Mouse (Mus musculus) liver (tissue): ENCODE measurements around the gene Gm33543.
A peak's percentile ranks its signal among the peaks of the same experiment; 100 is the strongest.

Experiments
- DNase-seq: peaks from one replicate; pipeline ENCODE4 v3.0.0-alpha.2; 2020; ENCODE audit warnings: mixed read lengths

The Gm33543 gene

DNA sequence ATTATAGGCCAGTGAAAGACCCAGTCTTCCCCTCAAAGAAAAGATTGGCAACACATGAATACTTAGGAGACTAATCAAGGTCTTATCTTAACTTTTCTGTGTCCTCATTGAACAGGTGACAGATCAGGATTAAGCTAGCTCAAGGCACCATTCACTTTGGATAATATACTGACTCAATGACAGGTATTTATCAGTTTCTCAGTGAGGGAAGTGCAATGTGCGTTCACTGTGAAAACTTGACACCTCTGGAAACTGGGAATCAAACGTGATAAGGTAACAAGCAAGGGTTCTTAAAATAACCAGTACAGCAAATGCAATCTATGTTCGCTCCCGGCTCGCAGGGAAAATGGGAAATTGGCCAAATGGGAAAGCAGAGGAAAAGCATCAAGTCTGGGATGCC is 11.8 kb downstream of the Gm33543 start:
- no peak for DNase-seq

DNA sequence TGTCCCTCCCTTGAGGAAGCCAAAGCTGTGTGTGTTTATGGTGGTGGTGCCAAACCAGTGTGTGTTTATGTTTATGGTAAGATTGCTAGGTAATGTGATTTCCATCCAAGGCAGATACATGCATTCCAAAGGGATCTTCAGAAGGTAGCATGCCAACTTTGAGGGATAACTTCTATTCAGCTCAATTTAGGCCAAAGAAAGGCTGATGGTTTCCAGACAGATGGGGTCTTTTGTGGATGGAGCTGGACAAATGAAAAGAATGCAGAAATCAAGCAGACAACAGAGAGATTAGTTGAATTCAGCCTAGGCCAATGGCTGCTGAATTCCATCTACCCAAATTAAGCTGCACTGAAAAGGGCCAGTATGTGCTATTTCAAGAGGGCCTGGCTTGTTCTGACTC is 13.3 kb downstream of the Gm33543 start:
- no peak for DNase-seq

DNA sequence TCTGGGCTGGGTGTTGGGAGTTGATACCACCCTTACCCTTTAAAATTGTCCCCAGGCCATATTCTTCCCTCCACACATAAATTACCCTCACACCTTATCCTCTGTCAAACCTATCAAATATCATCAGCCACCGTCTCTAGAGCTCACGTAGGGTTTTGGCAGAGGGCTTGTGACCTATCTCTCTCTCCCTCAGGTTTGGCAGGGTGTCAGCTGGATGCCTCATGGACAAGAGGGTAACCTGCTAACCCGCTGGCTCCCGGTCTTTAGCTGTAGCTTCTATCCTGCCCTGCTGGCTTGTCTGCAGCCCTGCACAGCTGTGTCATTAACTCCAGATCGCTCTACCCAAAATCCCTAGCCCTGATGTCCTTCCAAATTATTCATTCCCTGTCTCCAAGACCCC is 14.4 kb downstream of the Gm33543 start:
- DNase-seq: no peak

DNA sequence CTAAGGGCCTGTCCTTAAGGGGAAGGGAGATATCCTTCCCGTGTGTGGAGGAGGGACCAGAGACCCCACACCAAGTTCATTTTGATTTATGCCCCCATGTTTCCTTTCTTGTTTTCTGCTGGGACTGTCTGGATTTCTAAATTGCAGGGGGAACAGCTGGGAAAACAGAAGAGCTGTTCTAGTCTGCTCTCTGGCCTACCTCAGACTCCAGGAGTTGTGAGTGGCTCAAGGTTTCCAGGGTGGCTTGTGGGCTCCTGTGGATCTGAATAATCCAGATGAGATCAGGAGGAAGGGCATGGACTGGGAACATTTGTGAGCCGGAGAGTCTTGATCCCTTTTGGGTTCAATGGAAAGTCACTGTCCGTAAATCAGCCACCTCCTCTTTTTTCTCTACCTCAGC is 17.1 kb downstream of the Gm33543 start:
- no peak for DNase-seq

DNA sequence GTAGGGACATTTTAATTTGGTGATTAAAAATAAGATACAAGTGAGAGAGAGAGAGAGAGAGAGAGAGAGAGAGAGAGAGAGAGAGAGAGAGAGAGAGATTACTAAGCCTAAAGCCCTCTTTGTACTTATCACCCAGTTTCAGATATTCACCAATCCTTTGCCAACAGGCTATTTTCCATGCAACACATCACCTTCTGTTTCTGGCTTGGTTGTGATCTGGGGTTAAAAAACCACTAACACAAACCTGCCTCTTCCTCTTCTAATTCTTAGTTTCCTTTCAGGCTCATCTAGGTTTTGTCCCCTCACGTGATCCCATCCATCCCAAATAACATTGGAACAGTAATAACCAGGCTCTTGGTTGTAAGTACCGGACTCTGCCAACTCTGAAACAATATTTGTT is 24.2 kb downstream of the Gm33543 start:
- DNase-seq: no peak

DNA sequence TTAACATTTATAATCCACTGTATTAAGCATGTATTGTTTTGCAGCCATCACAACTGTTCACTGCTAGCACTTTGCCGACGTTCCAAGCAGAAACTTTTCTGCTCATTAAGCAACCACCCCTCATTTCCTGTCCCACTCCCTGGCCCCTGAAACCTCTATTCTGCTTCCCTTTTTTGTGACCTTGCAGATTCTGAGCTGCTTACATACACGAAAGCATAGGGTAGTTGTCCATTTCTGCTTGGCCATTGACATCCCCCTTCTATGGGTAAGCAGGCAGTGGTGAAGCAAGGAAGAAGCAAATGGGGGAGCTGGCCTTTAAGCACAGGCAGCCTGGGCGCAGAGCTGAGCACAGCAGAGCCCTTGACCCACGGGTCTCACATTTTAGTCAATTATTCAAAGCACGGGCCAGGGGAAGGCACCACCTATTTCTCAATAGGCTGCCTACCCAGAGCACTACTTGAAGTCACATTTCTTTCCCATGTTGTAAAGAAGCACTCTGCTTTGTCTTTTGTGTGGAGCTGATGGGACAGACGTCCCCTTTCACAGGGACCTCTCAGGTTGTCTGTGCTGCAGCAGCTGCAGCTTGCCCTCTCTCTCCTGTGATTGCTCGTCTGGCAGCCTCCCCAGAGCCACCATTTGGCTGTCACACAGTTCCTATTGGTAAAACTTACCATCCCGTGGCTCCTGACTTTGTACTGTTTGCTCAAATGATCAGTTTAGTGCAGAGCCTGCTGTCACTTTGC is 25.1 kb downstream of the Gm33543 start:
- peak; percentile 7 for DNase-seq

DNA sequence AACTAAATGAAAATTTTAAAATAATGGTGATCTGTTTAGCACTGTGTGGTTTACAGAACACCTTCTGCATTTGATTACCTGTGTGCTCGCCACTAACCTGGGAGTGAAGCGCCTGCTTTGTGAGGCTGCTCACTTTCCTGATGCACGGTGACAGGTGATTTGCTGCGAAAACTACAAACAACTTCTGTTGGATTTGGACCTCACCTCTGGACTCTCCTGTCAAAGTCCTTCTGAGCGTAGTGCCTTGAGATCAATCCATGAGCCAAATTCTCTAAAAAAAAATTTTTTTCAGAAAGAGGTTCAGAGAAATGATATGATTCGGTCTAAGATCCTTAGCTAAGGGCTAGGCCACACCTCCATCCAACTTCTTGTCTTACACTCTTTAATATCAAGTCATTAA is 28.4 kb downstream of the Gm33543 start:
- DNase-seq: no peak

DNA sequence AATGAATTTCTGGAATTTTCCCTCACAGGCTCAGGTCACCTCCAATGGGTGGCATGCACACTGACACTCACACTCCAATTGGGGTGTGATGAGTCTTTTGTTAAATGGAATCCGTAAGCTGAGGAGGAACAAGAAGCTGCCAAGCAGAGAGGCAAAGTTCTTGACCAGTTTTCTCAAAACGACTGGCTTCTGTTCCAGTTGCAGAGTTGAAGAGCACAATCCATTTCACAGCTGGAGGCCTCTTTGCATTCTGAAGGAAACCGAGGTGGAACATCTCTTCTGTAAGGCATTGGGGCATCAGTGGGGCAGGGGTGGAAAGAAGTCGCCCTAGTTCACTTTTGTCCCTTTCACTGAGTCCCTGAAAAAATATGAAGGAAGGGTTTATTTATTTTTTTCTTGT is 30.9 kb downstream of the Gm33543 start:
- no peak for DNase-seq

DNA sequence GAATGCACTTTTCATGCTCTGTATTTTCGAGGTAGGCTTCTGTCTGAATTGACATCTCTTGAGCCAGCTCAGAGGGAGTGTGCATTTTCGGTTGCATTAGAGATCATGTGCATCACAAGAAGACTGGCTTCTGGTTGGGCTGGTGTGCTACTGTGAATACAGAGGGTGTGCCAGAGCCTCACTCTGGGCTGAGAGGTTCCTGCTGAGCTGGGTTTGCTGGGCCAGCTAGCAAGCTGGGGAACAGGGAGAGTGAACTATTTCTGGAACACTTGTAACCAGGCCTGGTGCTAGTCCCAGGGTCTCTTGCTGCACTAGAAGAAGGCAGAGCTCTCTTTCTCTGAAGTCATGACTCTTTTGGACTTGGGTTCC is 41.3 kb downstream of the Gm33543 start:
- no peak for DNase-seq

DNA sequence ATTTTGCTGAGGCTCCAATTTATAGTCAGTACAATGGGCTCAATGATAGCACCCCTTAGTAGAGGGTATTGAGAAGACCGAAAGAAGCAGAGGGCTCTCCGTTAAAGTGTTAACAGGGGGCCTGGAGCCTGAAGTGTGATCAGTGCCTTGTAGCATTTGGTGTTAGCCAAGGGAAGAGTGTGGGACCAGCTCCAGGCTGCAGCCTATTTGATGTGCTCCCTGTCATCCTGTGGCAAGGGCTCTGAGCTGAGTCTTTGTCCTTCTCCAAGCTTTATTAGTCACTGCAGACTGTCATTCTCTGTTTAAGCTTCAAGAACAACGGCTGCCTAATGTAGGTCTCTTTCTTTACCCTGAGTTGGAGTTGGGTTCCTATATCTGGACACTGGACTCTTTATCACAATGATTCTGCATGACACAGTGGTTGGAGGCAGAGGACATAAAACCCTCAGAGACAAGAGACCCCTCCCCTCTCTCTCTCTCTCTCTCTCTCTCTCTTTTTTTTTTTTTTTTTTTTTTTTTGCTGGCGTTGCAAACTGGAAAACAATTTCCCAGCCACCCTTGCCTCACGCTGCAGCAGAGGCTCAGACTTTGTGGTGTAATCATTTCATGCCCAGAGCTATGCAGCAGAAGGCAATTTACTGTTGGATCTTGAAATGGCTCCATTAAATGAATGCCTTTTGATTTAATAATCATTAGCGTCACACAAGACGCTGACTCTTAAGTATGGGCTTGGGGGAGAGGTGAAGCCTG is 41.9 kb downstream of the Gm33543 start:
- DNase-seq: no peak

DNA sequence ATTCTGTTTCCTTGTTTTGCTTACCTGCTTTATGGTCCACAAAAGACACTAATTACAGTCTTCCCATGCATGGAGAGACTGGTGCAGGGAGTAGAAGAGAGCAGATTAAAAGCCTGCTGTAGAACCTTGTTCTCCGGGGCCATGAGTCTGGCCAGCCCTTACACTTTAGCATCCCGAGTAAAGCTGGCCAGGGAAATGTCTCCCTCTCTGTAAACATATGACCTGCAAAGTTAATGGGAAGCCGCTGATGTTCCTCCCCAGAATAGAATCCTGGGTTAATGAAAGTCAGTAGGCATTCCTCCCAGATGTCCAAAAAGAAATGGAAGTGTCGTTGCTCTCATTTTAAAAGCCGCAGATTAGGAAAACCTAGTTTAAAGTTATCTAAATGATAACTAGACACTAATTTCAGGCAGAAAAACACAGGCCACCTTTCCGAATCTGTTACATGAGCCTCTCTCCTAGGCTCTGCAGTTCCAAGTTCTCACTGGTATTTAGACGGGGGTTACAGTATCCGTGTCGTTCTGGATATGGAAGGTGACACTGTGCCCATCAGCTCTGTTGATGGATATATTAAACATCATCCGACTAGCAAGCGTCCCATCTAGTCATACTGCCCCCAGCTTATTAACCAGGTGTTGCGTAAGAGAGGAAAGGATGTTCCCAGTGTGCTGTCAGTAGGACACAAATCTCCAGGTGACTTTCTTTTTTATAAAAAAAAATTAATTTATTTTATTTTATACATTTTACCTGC is 44.9 kb downstream of the Gm33543 start:
- DNase-seq: no peak

DNA sequence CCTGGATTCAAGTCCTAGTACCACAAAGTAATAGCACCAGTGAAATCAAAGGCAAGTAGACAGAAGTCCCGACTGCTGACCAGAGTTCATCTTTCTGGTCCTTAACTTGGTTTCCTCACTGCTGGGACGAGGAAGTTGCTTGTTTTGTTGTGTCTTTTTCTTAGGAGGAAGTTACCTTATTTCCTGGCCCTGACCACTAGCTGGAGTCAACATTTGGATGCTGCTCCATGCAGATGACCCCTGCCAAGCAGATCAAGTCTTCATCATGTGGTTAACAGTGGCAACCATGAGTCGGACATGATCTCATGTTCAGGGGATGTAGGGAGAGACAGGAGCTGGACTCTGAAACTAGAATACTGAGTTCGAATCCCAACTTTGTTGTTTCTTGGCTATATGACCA is 47.2 kb downstream of the Gm33543 start:
- DNase-seq: no peak

DNA sequence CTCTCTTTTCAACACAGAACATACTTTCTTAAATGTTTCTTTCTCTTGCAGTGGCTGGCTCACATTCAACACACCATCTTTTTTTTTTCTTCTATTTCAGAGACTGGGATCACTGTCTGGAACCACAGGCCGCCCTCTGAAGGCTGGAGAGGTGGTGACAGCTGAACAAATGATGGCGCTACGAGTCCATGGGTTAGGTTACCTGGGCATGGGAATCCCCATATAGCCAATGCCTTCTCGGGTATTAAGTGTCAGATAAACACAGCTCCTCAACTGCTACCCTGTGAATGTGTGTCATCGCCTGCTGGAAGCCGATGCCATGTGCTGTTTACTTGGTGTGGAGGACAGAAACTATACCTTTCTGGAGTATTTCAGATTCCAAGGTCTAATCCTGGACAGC is 48.0 kb downstream of the Gm33543 start:
- no peak for DNase-seq

DNA sequence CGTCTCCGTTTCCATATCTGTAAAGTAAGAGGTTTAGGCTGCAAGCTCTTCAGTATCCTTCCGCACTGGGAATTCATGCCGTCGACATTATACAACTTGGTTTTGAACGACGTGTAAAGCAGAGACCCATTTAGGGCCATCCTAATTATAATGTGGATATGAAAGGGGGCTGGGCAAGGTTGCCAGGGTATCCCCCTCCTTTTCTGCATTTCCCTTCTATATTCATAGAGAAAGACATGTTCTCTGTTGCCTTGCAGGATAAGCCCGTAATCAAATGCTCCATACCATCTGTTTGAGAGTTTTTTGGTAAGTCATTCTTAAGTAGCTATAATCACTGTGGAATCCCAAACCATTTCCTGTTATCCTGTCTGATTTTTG is 51.3 kb downstream of the Gm33543 start:
- DNase-seq: no peak

DNA sequence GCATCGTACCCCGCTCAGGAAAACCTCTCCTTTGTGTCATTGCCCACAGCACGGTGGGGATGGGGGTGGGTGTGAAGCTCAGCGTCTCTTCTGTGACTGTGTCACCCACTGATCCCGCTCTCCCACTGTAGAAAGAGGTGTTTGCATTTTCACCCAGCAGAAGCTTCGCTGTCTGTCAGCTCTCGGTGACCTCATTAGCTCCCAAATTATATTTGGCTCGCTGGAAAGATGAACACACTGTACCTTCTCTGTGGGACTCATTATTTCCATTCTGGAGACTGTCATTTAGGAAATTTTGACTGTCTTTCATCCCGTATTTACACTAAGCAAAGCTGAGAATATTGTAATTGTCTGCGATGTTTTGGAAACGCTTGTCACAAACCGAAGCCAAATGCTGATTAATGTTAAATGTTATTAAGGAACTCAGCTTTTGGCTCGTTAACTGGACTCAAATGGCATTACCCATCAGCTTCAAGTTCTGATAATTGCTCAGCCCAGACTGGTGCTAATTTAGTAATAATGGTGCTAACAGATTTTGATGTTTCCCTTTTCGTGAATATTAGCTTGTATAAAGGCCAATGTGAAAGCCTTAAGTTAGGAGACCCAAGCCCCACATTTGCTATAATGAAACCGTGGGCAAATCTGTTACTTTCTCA is 51.8 kb downstream of the Gm33543 start:
- DNase-seq: no peak

DNA sequence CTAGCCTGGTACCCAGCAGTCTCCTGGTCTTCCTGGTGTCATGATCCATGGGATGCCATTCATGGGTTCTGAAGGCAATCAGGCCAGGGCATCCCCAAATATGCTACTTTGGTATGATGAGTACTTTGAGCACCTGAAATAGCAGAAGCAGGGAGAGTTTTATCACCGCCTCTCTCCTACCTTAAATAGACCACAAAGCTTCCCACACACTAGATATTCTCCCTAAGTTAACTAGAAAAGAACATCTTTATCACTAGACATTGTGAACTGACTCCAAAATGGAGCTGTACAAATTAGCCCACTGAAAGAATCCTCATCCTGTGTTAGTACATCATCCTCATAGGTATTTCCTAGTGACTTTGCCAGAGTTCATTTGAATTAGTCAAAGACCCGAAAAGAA is 55.6 kb downstream of the Gm33543 start:
- DNase-seq: no peak

DNA sequence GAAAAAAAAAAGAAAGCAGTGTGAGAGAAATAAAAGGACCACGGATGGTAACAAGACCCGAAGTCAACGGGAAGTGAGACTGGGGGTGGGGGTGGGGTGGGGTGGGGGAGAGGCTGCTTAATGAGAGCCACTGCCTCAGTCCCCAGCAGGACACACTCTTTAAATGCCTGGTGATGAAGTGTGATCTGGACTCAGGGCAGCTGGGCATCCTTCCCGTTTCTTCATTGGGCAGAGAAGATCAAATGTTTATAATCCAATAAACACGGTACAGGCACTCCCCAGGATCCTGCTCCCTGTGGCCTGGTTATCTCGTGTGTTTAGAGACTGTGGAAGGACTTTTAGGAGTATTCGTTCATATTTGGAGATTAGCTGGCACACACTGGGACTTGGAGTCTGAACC is 57.9 kb downstream of the Gm33543 start:
- DNase-seq: no peak

DNA sequence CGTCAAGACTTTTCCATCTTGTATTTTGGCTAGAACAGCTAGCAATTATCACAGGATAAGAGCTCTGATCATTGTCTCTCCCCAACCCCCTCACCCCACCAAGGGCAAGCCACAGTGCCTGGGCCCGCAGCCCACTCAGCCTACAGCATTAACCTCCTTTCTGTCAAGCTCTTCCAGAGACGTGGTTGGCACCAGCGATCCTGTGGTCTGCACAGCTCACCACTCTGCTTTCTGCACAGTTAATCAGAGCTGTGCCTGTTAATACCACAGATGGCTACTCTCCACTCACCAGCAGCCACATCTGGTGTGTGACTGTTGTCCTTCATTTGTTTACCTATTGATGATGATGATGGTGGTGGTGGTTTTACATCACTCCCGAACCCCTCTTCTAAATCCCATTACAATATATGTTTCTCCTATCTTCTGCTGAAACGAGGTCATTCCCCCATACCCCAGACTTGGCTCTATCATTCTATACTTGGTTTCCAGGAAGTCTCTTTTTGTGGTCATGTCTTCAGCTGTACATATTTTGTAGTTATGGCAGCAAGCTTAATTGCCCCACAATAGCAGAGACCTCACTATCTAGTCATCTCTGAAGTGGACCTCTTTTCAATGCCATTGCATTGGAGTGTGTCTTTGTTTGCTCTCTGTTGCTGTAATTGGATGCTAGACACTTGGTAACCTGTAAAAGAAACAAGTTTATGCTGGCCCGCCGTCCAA is 61.7 kb downstream of the Gm33543 start:
- DNase-seq: no peak

DNA sequence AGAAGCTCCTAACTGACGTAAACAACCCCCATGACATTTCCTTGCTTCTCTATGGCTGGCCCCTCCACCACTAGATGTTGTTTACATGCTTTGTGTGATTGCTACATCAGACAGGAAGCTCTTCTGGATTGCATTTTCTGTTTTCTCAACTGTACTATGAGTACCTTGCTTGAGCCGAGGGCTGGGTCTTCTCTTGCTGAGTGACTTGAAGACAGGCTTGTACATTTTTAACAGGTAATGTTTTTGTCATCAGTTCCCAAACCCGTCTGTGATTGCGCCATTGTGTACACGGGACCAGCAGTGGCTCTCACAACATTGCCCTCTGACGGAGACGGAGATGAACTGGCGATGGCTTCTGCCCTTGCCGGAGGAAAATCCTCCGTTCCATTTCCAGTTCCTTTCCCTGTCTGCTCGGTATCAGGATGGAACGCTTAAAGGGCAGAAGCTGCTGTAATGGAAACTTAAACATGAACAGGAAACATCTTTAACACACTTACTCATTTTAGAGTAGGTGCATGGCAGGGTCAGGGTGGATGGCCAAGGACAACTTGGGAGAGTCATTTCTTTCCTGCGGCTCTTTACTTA is 62.8 kb downstream of the Gm33543 start:
- peak; percentile 36 for DNase-seq

DNA sequence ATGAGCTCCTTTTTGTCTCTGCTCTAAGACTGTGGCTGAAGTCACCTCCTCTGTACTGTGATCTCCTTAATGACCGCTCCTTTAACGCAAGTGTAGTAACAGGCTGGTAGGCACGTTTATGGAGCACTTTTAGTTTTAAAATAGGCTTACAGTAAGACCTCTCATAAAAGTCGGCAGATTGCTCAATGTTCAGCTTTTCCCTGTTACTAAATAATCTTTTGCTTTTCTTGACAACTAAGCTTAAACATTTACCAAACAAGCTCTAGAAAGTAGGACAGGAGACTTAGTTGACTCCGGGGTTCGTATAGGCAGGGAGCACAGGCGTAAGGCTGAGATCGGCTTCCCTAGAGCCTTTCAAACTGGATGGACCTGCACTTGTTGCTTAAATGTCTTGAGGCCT is 64.1 kb downstream of the Gm33543 start:
- no peak for DNase-seq

DNA sequence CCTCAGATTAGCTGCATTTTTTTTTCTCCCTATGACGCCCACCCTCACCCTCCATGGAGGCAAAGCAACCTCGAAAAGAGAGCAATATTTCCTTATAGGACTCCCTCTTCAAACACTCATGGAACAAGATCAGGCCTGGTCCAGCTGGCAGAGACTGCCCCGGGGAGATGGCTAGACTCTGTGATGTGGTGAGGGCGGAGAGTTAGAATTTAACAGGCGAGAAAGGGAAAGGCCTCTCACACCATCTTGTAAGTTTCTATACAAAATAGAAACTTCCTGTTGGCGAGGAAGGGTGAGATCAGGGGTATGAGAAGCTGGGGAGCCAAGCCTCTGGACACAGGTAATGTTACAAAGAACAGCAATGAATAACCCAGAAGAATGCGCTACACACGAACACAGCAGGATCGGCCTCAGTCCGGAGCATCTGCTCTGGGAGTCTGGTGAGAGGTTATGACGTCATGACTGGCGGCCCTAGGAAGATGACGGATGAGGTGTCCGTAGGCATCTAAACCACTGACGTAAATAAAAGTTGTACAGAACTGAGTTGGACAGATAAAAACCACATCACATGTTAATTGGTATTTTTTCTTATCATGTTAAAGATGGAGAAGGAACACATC is 64.9 kb downstream of the Gm33543 start:
- no peak for DNase-seq

DNA sequence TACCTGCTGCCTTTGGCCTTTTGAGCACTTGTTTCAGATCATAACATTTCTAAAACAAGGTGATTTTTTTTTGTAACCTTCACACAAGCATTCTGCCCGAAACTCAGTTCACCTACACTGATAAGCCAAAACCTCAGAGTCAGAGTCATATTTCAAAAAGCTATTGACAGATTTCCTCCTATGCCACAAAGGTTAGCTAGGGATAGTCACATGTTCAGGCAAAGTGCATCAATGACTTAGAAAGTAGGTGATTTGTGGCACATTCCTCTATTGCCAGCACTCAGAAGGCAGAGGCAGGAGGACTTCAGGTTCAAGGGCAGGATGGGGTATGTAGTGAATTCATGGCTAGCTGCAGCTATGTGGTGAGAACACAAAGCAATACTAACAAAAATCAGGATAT is 65.7 kb downstream of the Gm33543 start:
- DNase-seq: no peak
